Mouse (Mus musculus) splenic B cell, adult 2 months (primary cell): ENCODE results near the gene Hectd4.

Source experiments
- DNase-seq: peaks from one replicate; pipeline ENCODE4 v3.0.0-alpha.2; 2011; ENCODE audit warnings: low read depth, low spot score
- H3K27me3 ChIP-seq: 2 replicates; pipeline ENCODE4 v1.6.1; 2012; ENCODE audit warnings: mild to moderate bottlenecking, low read length, moderate library complexity, mixed read lengths; ENCODE audit not compliant: control insufficient read depth, poor library complexity, insufficient read depth, severe bottlenecking
- H3K36me3 ChIP-seq: 2 replicates; pipeline ENCODE4 v1.6.1; 2012; ENCODE audit warnings: mild to moderate bottlenecking, low read length, moderate library complexity, mixed read lengths; ENCODE audit not compliant: control insufficient read depth, poor library complexity, insufficient read depth, severe bottlenecking

Hectd4 gene

GRCm38 (mm10) chr5:121262415-121262814, 42.4 kb downstream of the Hectd4 start:
- no peak for DNase-seq
- Histone ChIP-seq H3K27me3 (no peaks in the 10 kb centered on the region), H3K36me3 (peaks cover 2% of the 10 kb centered on the region; the same call in 1 of the 2 replicates)

GRCm38 (mm10) chr5:121264593-121264992, 44.6 kb downstream of the Hectd4 start:
- no peak for DNase-seq
- Histone ChIP-seq H3K36me3 (peaks cover 2% of the 10 kb centered on the region), H3K27me3 (no peaks in the 10 kb centered on the region)

- peaks cover 2% of the 10 kb centered on the region for H3K36me3 ChIP-seq
- DNase-seq = peak; percentile 64
- no peaks in the 10 kb centered on the region for H3K27me3 ChIP-seq
Measured at GRCm38 (mm10) chr5:121266741-121267382, 46.8 kb downstream of the Hectd4 start.

- no peak for DNase-seq
- H3K27me3 ChIP-seq = no peaks in the 10 kb centered on the region
- H3K36me3 ChIP-seq = peaks cover 2% of the 10 kb centered on the region
Measured at GRCm38 (mm10) chr5:121271046-121271445, 51.0 kb downstream of the Hectd4 start.

GRCm38 (mm10) chr5:121276808-121277207, 56.8 kb downstream of the Hectd4 start:
- Histone ChIP-seq H3K27me3 (no peaks in the 10 kb centered on the region), H3K36me3 (peaks cover 10% of the 10 kb centered on the region)
- DNase-seq = no peak

GRCm38 (mm10) chr5:121280456-121280855, 60.4 kb downstream of the Hectd4 start:
- H3K27me3 ChIP-seq = no peaks in the 10 kb centered on the region
- DNase-seq = no peak
- H3K36me3 ChIP-seq = peaks cover 10% of the 10 kb centered on the region

- Histone ChIP-seq H3K36me3 (peaks cover 9% of the 10 kb centered on the region), H3K27me3 (no peaks in the 10 kb centered on the region)
- DNase-seq = no peak
Measured at GRCm38 (mm10) chr5:121283051-121283450, 63.0 kb downstream of the Hectd4 start.

- no peak for DNase-seq
- Histone ChIP-seq H3K27me3 (no peaks in the 10 kb centered on the region), H3K36me3 (peaks cover 4% of the 10 kb centered on the region)
Measured at GRCm38 (mm10) chr5:121284816-121285215, 64.8 kb downstream of the Hectd4 start.

- Histone ChIP-seq H3K27me3 (no peaks in the 10 kb centered on the region), H3K36me3 (peaks cover 1% of the 10 kb centered on the region)
- DNase-seq = no peak
Measured at GRCm38 (mm10) chr5:121287213-121287612, 67.2 kb downstream of the Hectd4 start.

- Histone ChIP-seq H3K27me3 (no peaks in the 10 kb centered on the region), H3K36me3 (peaks cover 1% of the 10 kb centered on the region)
- DNase-seq = no peak
Measured at GRCm38 (mm10) chr5:121290289-121290688, 70.3 kb downstream of the Hectd4 start.

GRCm38 (mm10) chr5:121292309-121293165, 72.5 kb downstream of the Hectd4 start:
- DNase-seq = no peak

GRCm38 (mm10) chr5:121305009-121305408, 85.0 kb downstream of the Hectd4 start:
- DNase-seq = no peak
- H3K36me3 ChIP-seq = peaks cover 7% of the 10 kb centered on the region

More at GRCm38 (mm10) chr5:121292309-121293165, 72.5 kb downstream of the Hectd4 start:
- Histone ChIP-seq H3K36me3 (no peaks in the 10 kb centered on the region; the same call in none of the 2 replicates), H3K27me3 (no peaks in the 10 kb centered on the region)

GRCm38 (mm10) chr5:121307620-121308019, 87.6 kb downstream of the Hectd4 start:
- DNase-seq = no peak

More at GRCm38 (mm10) chr5:121305009-121305408, 85.0 kb downstream of the Hectd4 start:
- H3K27me3 ChIP-seq = no peaks in the 10 kb centered on the region

GRCm38 (mm10) chr5:121311576-121311975, 91.6 kb downstream of the Hectd4 start:
- Histone ChIP-seq H3K27me3 (no peaks in the 10 kb centered on the region), H3K36me3 (peaks cover 10% of the 10 kb centered on the region)
- DNase-seq = no peak

More at GRCm38 (mm10) chr5:121307620-121308019, 87.6 kb downstream of the Hectd4 start:
- peaks cover 7% of the 10 kb centered on the region for H3K36me3 ChIP-seq
- no peaks in the 10 kb centered on the region for H3K27me3 ChIP-seq
